Mouse (Mus musculus): ENCODE results near the gene Twnk.

Twnk gene

GRCm38 (mm10) chr19:45005444-45005843 lies at the start of gene Twnk:
Gene Twnk (plus strand): TSS chr19:45005663.
- in situ Hi-C loops (cut with MboI) = no loop called here

- in situ Hi-C loops (cut with MboI) = no loop called here
Observed at GRCm38 (mm10) chr19:44959633-44960032, 45.8 kb upstream of the Twnk start.

- in situ Hi-C loops (cut with MboI) = no loop called here
Observed at GRCm38 (mm10) chr19:44965978-44966377, 39.5 kb upstream of the Twnk start.

- in situ Hi-C loops (cut with MboI) = no loop called here
Observed at GRCm38 (mm10) chr19:44968329-44968728, 37.1 kb upstream of the Twnk start.

- in situ Hi-C loops (cut with MboI) = no loop called here
Observed at GRCm38 (mm10) chr19:44976636-44977035, 28.8 kb upstream of the Twnk start.

- in situ Hi-C loops (cut with MboI) = no loop called here
Observed at GRCm38 (mm10) chr19:44977148-44977547, 28.3 kb upstream of the Twnk start.

- in situ Hi-C loops (cut with MboI) = no loop called here
Observed at GRCm38 (mm10) chr19:44980787-44981186, 24.7 kb upstream of the Twnk start.

GRCm38 (mm10) chr19:44982477-44983115 lies 22.9 kb upstream of the Twnk start:
- in situ Hi-C loops (cut with MboI) = no loop called here

GRCm38 (mm10) chr19:44983366-44983765 lies 22.1 kb upstream of the Twnk start:
- in situ Hi-C loops (cut with MboI) = no loop called here

- in situ Hi-C loops (cut with MboI) = no loop called here
Observed at GRCm38 (mm10) chr19:44984420-44984819, 21.0 kb upstream of the Twnk start.

GRCm38 (mm10) chr19:44985159-44985988 lies 20.1 kb upstream of the Twnk start:
- in situ Hi-C loops (cut with MboI) = no loop called here

- in situ Hi-C loops (cut with MboI) = no loop called here
Observed at GRCm38 (mm10) chr19:44987004-44987403, 18.5 kb upstream of the Twnk start.

- in situ Hi-C loops (cut with MboI) = no loop called here
Observed at GRCm38 (mm10) chr19:44987851-44988250, 17.6 kb upstream of the Twnk start.

- in situ Hi-C loops (cut with MboI) = no loop called here
Observed at GRCm38 (mm10) chr19:44988321-44988720, 17.1 kb upstream of the Twnk start.

- in situ Hi-C loops (cut with MboI) = no loop called here
Observed at GRCm38 (mm10) chr19:44988831-44989566, 16.5 kb upstream of the Twnk start, which contains the start of gene Sema4g. Gene Sema4g (plus strand): TSS chr19:44989101.

- in situ Hi-C loops (cut with MboI) = no loop called here
Observed at GRCm38 (mm10) chr19:44989567-44990495, 15.6 kb upstream of the Twnk start.

GRCm38 (mm10) chr19:44991031-44991430 lies 14.4 kb upstream of the Twnk start:
- in situ Hi-C loops (cut with MboI) = no loop called here

- in situ Hi-C loops (cut with MboI) = no loop called here
Observed at GRCm38 (mm10) chr19:44992246-44992645, 13.2 kb upstream of the Twnk start.

GRCm38 (mm10) chr19:44992712-44993111 lies 12.8 kb upstream of the Twnk start:
- in situ Hi-C loops (cut with MboI) = no loop called here

- in situ Hi-C loops (cut with MboI) = no loop called here
Observed at GRCm38 (mm10) chr19:44997786-44998185, 7.7 kb upstream of the Twnk start.

GRCm38 (mm10) chr19:44999647-45000046 lies 5.8 kb upstream of the Twnk start:
- in situ Hi-C loops (cut with MboI) = no loop called here
